Mouse (Mus musculus) MEL (cell line): ENCODE measurements around the gene Ostf1. TPM values are rescaled to one million over a fixed set of nuclear protein-coding genes. Genes with fewer than 3 reads are reported as not detected.
A peak's percentile ranks its signal among the peaks of the same experiment; 100 is the strongest.

Experiments
- DNase-seq: peaks from one replicate; pipeline ENCODE4 v3.0.0; 2011; ENCODE audit warnings: low read depth, low spot score
- H3K27ac ChIP-seq: 2 replicates; pipeline ENCODE4 v1.5.1; 2012; ENCODE audit warnings: low read depth, mild to moderate bottlenecking, control low read depth, low read length, moderate library complexity; ENCODE audit not compliant: control insufficient read depth
- H3K27me3 ChIP-seq, 2 experiments: fragments of 150-350 bp in 1 of 2; sonication (generic) in 1 of 2; 2 replicates each; pipeline ENCODE4 v1.6.1; 2012; ENCODE audit warnings: low read length in 2 of 2, mild to moderate bottlenecking in 2 of 2, improper control_type of control experiment in 1 of 2, moderate library complexity in 1 of 2; ENCODE audit not compliant: insufficient read depth in 2 of 2, control insufficient read depth in 1 of 2
- H3K36me3 ChIP-seq, 2 experiments: 2 replicates each; pipeline ENCODE4 v1.6.1; 2012 to 2014; ENCODE audit warnings: low read length in 2 of 2, improper control_type of control experiment in 1 of 2, inconsistent platforms in 1 of 2, mild to moderate bottlenecking in 1 of 2; ENCODE audit not compliant: insufficient read depth in 2 of 2, control insufficient read depth in 1 of 2
- H3K4me1 ChIP-seq, 2 experiments: fragments of 150-350 bp in 1 of 2; sonication (generic) in 1 of 2; 2 replicates each; pipeline ENCODE4 v1.6.1; 2012; ENCODE audit warnings: low read length in 2 of 2, improper control_type of control experiment in 1 of 2, mild to moderate bottlenecking in 1 of 2; ENCODE audit not compliant: insufficient read depth in 2 of 2, control insufficient read depth in 1 of 2
- H3K4me3 ChIP-seq, 2 experiments: fragments of 150-350 bp in 1 of 2; sonication (generic) in 1 of 2; 2 replicates each; pipeline ENCODE4 v1.5.1; 2012; ENCODE audit warnings: low read depth in 2 of 2, low read length in 2 of 2, mild to moderate bottlenecking in 2 of 2, moderate library complexity in 2 of 2, control low read depth in 1 of 2, improper control_type of control experiment in 1 of 2; ENCODE audit not compliant: control insufficient read depth in 1 of 2, insufficient read depth in 1 of 2
- H3K79me2 ChIP-seq: 2 replicates; pipeline ENCODE4 v1.6.1; 2012; ENCODE audit warnings: mild to moderate bottlenecking, low read length, moderate library complexity; ENCODE audit not compliant: control insufficient read depth, poor library complexity, insufficient read depth
- H3K9ac ChIP-seq: 2 replicates; pipeline ENCODE4 v1.6.1; 2012; ENCODE audit warnings: low read depth, mild to moderate bottlenecking, control low read depth, low read length, moderate library complexity; ENCODE audit not compliant: control insufficient read depth, poor library complexity, severe bottlenecking
- H3K9me3 ChIP-seq: fragments of 150-350 bp; sonication (generic); replicated peaks from 2 replicates; pipeline ENCODE4 v1.6.1; 2012; ENCODE audit warnings: mild to moderate bottlenecking, low read length, improper control_type of control experiment, moderate library complexity; ENCODE audit not compliant: insufficient read depth
- CHD2 ChIP-seq: IDR thresholded peaks from 2 replicates; pipeline ENCODE4 v1.6.1; 2011; ENCODE audit warnings: low read length, improper control_type of control experiment
- CTCF ChIP-seq, 3 experiments: IDR thresholded peaks in 2 of 3; conservative IDR thresholded peaks in 1 of 3; 2 replicates each; pipeline ENCODE4 v1.5.1; 2011 to 2012; ENCODE audit warnings: low read length in 3 of 3, low read depth in 2 of 3, mild to moderate bottlenecking in 2 of 3, improper control_type of control experiment in 1 of 3, inconsistent platforms in 1 of 3, mixed read lengths in 1 of 3, moderate library complexity in 1 of 3; ENCODE audit not compliant: control insufficient read depth in 1 of 3, insufficient read depth in 1 of 3, poor library complexity in 1 of 3, severe bottlenecking in 1 of 3
- E2F4 ChIP-seq: IDR thresholded peaks from 2 replicates; pipeline ENCODE4 v1.6.1; 2011; ENCODE audit warnings: low read depth, low read length, improper control_type of control experiment, borderline replicate concordance
- ELF1 ChIP-seq: IDR thresholded peaks from 2 replicates; pipeline ENCODE4 v1.6.1; 2014; ENCODE audit warnings: low read depth, mild to moderate bottlenecking, inconsistent platforms, low read length, improper control_type of control experiment, moderate library complexity
- EP300 ChIP-seq, 2 experiments: IDR thresholded peaks; 2 replicates each; pipeline ENCODE4 v1.6.1; 2011; ENCODE audit warnings: improper control_type of control experiment in 2 of 2, low read length in 2 of 2, low read depth in 1 of 2, mild to moderate bottlenecking in 1 of 2
- ETS1 ChIP-seq: IDR thresholded peaks from 2 replicates; pipeline ENCODE4 v1.6.1; 2012; ENCODE audit warnings: low read depth, mild to moderate bottlenecking, inconsistent platforms, low read length, improper control_type of control experiment, moderate library complexity
- GATA1 ChIP-seq: IDR thresholded peaks from 2 replicates; pipeline ENCODE4 v1.6.1; 2011; ENCODE audit warnings: low read depth, low read length, improper control_type of control experiment
- HCFC1 ChIP-seq: IDR thresholded peaks from 2 replicates; pipeline ENCODE4 v1.6.1; 2012; ENCODE audit warnings: low read depth, mild to moderate bottlenecking, inconsistent platforms, low read length, improper control_type of control experiment, moderate library complexity
- JUND ChIP-seq: IDR thresholded peaks from 2 replicates; pipeline ENCODE4 v1.6.1; 2011; ENCODE audit warnings: low read depth, mild to moderate bottlenecking, improper control_type of control experiment, low read length
- KAT2A ChIP-seq: conservative IDR thresholded peaks from 2 replicates; pipeline ENCODE4 v1.6.1; 2012; ENCODE audit warnings: low read depth, low read length, improper control_type of control experiment, inconsistent platforms
- MEF2A ChIP-seq: IDR thresholded peaks from 2 replicates; pipeline ENCODE4 v1.6.1; 2014; ENCODE audit warnings: low read depth, mild to moderate bottlenecking, inconsistent platforms, low read length, improper control_type of control experiment; ENCODE audit not compliant: poor library complexity, insufficient replicate concordance, severe bottlenecking; ENCODE audit errors: extremely low read depth
- MXI1 ChIP-seq: IDR thresholded peaks from 2 replicates; pipeline ENCODE4 v1.6.1; 2011; ENCODE audit warnings: mild to moderate bottlenecking, low read depth, low read length, improper control_type of control experiment
- MYB ChIP-seq: IDR thresholded peaks from 2 replicates; pipeline ENCODE4 v1.6.1; 2011; ENCODE audit warnings: mild to moderate bottlenecking, low read depth, low read length, improper control_type of control experiment
- MYC ChIP-seq: IDR thresholded peaks from 2 replicates; pipeline ENCODE4 v1.6.1; 2011; ENCODE audit warnings: low read depth, mild to moderate bottlenecking, low read length, improper control_type of control experiment, moderate library complexity
- NELFE ChIP-seq: IDR thresholded peaks from 2 replicates; pipeline ENCODE4 v1.6.1; 2011; ENCODE audit warnings: low read depth, low read length, improper control_type of control experiment
- POLR2A ChIP-seq, 2 experiments: IDR thresholded peaks; 2 replicates each; pipeline ENCODE4 v1.6.1; 2011 to 2012; ENCODE audit warnings: low read length in 2 of 2, mild to moderate bottlenecking in 2 of 2, control low read depth in 1 of 2, improper control_type of control experiment in 1 of 2, low read depth in 1 of 2, moderate library complexity in 1 of 2; ENCODE audit not compliant: control insufficient read depth in 1 of 2, insufficient read depth in 1 of 2, poor library complexity in 1 of 2
- RCOR1 ChIP-seq: IDR thresholded peaks from 2 replicates; pipeline ENCODE4 v1.6.1; 2012; ENCODE audit warnings: low read depth, mild to moderate bottlenecking, inconsistent platforms, low read length, improper control_type of control experiment
- SIN3A ChIP-seq: IDR thresholded peaks from 2 replicates; pipeline ENCODE4 v1.6.1; 2012; ENCODE audit warnings: low read length, improper control_type of control experiment, inconsistent platforms
- SMC3 ChIP-seq: IDR thresholded peaks from 2 replicates; pipeline ENCODE4 v1.6.1; 2011; ENCODE audit warnings: low read depth, low read length, improper control_type of control experiment
- TBP ChIP-seq: IDR thresholded peaks from 2 replicates; pipeline ENCODE4 v1.8.0; 2011; ENCODE audit warnings: low read depth, low read length, improper control_type of control experiment
- USF1 ChIP-seq: IDR thresholded peaks from 2 replicates; pipeline ENCODE4 v1.6.1; 2014; ENCODE audit warnings: low read depth, mild to moderate bottlenecking, inconsistent platforms, low read length, improper control_type of control experiment, moderate library complexity
- ZKSCAN1 ChIP-seq: IDR thresholded peaks from 2 replicates; pipeline ENCODE4 v1.6.1; 2012; ENCODE audit warnings: low read depth, mild to moderate bottlenecking, inconsistent platforms, low read length, improper control_type of control experiment, moderate library complexity
- ZNF384 ChIP-seq: IDR thresholded peaks from 2 replicates; pipeline ENCODE4 v1.6.1; 2012; ENCODE audit warnings: low read depth, mild to moderate bottlenecking, inconsistent platforms, low read length, improper control_type of control experiment
- polyA plus RNA-seq, 2 experiments: library from polyadenylated mRNA; stranded (reverse) in 1 of 2; unstranded in 1 of 2; fragments of >175 nt in 1 of 2; fragments of >200 nt in 1 of 2; gene quantifications; 2 replicates each; pipeline versions ENCODE4 v1.2.1 to v1.2.4; 2012; ENCODE audit warnings: low replicate concordance in 2 of 2, low read depth in 1 of 2; ENCODE audit not compliant: insufficient read length in 2 of 2, insufficient read depth in 1 of 2, missing spikeins in 1 of 2
- total RNA-seq: library from RNA; depleted of rRNA; stranded (reverse); fragments of 300-350 nt; gene quantifications from 2 replicates; pipeline ENCODE4 v1.2.3, GENCODE M21; 2012

Ostf1 gene
- total and polyA plus RNA-seq, 3 experiments: 117 to 162 TPM; not detected in 1

DNA sequence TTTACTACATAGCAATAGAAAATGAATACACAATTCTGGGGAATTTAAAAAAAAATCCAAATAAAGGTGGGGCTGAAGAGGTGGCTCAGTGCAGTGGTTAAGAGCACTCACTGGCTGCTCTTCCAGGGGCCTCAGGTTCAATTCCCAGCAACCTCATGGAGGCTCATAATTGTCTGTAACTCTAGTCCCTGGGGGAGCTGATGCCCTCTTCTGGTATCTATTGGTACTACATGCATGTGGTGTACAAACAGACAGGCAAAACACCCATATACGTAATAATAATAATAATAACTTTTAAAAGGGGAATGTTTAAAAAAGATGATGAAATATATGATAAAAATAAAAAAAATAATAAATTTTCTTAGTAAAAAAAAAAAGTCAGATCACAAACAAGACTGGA lies 43.4 kb downstream of the Ostf1 start:
- DNase-seq: peak; percentile 57

DNA sequence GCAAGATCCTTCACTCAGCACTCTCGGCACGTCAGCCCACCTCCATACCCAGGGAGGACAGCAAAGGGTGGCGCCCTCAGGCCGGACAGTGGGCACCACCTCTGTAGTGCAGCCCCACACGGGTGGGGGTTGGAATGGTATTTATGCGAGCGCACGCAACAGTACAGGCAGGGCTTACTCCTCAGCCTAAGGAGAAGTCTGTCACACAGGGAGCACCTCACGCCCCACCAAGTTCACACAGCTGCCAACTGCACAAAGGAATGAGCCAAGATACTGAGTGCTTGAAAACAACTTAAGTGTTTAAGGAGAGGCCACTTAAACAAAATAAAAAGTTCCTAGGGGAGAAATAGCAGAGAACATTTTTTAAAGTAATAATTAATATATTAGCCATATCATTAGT lies 44.5 kb downstream of the Ostf1 start:
- no peaks in the 10 kb centered on the region for H3K4me1 ChIP-seq

More for the DNA sequence above, 43.4 kb downstream of the Ostf1 start:
- H3K79me2 ChIP-seq: no peaks in the 10 kb centered on the region
- no peaks in the 10 kb centered on the region for H3K27me3 ChIP-seq
- no peak overlapping the region for H3K27ac ChIP-seq
- no peaks in the 10 kb centered on the region for H3K9me3 ChIP-seq
- no peak overlapping the region for H3K9ac ChIP-seq
- no peak overlapping the region for H3K4me3 ChIP-seq
- H3K4me1 ChIP-seq: no peaks in the 10 kb centered on the region
- TF ChIP-seq MEF2A (no peak), ZKSCAN1 (no peak), CTCF (IDR thresholded peaks at IDR 0.05 in 2 of 3, conservative IDR thresholded peaks at IDR 0.05 in 1 of 3; ENCODE audit: control insufficient read depth in 1 of 3, insufficient read depth in 1 of 3, low read depth in 2 of 3, low read length in 3 of 3, poor library complexity in 1 of 3, severe bottlenecking in 1 of 3) (peak; percentile 15 to 35 (median 22); a peak in 5 of 6 replicates), MYC (no peak), SIN3A (no peak), MYB (no peak)
- TF ChIP-seq, all 39 proteins: peak for 1
- H3K36me3 ChIP-seq: peaks cover 0 to 5% of the 10 kb centered on the region in 2 experiments; a peak in 2 of 4 replicates

DNA sequence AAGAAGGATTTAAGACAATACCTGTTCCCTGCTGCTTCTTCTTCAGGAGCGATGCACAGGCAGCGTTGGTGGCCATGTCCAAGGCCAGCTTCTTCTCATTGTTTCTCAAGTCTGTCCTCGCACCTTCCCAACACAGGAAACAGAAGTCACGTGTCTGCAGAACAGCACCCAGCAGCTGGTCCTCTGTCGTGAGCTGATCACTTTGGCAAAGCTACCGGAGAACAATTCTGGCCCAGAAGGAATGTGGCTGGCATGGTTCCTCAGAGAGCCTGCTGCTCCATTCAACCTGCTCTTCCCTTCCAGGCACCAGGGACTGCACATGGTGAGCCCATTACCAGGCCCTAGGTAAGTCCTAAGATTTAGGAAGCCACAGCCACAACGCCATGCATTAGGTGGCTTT lies 47.0 kb downstream of the Ostf1 start:
- H3K9ac ChIP-seq: no peak overlapping the region
- no peaks in the 10 kb centered on the region for H3K79me2 ChIP-seq
- H3K27ac ChIP-seq: no peak overlapping the region
- no peaks in the 10 kb centered on the region for H3K9me3 ChIP-seq
- no peaks in the 10 kb centered on the region for H3K27me3 ChIP-seq
- no peak for TF ChIP-seq HCFC1
- no peak for TF ChIP-seq SMC3
- no peak for TF ChIP-seq MXI1
- no peak for TF ChIP-seq ZNF384
- no peak for TF ChIP-seq USF1
- TF ChIP-seq E2F4: no peak
- TF ChIP-seq GATA1: no peak
- TF ChIP-seq CHD2: no peak
- TF ChIP-seq ZKSCAN1: no peak
- no peak for TF ChIP-seq KAT2A
- no peak for TF ChIP-seq ELF1
- TF ChIP-seq SIN3A: no peak
- no peak for TF ChIP-seq MYC
- TF ChIP-seq EP300 (IDR thresholded peaks at IDR 0.05; ENCODE audit: low read depth in 1 of 2, low read length in 2 of 2): no peak
- TF ChIP-seq POLR2A (IDR thresholded peaks at IDR 0.05; ENCODE audit: control insufficient read depth in 1 of 2, insufficient read depth in 1 of 2, low read depth in 1 of 2, low read length in 2 of 2, poor library complexity in 1 of 2): no peak
- TF ChIP-seq TBP: no peak
- no peak for TF ChIP-seq NELFE
- H3K4me3 ChIP-seq: no peak overlapping the region
- peaks cover 0 to 3% of the 10 kb centered on the region in 2 experiments; a peak in 2 of 4 replicates for H3K36me3 ChIP-seq
- H3K4me1 ChIP-seq: no peaks in the 10 kb centered on the region
- DNase-seq: no peak

More for the DNA sequence above, 44.5 kb downstream of the Ostf1 start:
- no peaks in the 10 kb centered on the region for H3K27me3 ChIP-seq
- peaks cover 0 to 5% of the 10 kb centered on the region in 2 experiments; a peak in 2 of 4 replicates for H3K36me3 ChIP-seq
- TF ChIP-seq USF1 (no peak), RCOR1 (no peak), GATA1 (no peak), CTCF (IDR thresholded peaks at IDR 0.05 in 2 of 3, conservative IDR thresholded peaks at IDR 0.05 in 1 of 3; ENCODE audit: control insufficient read depth in 1 of 3, insufficient read depth in 1 of 3, low read depth in 2 of 3, low read length in 3 of 3, poor library complexity in 1 of 3, severe bottlenecking in 1 of 3) (no peak), SIN3A (no peak), ETS1 (no peak), JUND (no peak), MYB (no peak)
- no peak overlapping the region for H3K4me3 ChIP-seq
- DNase-seq: no peak
- no peaks in the 10 kb centered on the region for H3K79me2 ChIP-seq
- no peaks in the 10 kb centered on the region for H3K9me3 ChIP-seq
- H3K9ac ChIP-seq: no peak overlapping the region
- H3K27ac ChIP-seq: no peak overlapping the region
